Mouse (Mus musculus) adrenal gland, postnatal 25 days (tissue): ENCODE measurements around the gene Tex36. TPM values are rescaled to one million over a fixed set of nuclear protein-coding genes. Genes with fewer than 3 reads are reported as not detected.
A peak's percentile ranks its signal among the peaks of the same experiment; 100 is the strongest.

ENCODE experiments used
- DNase-seq: peaks from one replicate; pipeline ENCODE4 v3.0.0; 2021; ENCODE audit warnings: mixed read lengths
- long read RNA-seq: library from polyadenylated mRNA; stranded (forward); transcript quantifications from one replicate; pipeline ENCODE4 v2.0.0, GENCODE M21; 2021
- total RNA-seq: library from RNA; stranded (reverse); gene quantifications from 2 replicates; pipeline ENCODE4 v1.2.3, GENCODE M21; 2021

Tex36 gene
- total RNA-seq, result not detected in 2 replicates
- long read RNA-seq, result 0 reads

DNA sequence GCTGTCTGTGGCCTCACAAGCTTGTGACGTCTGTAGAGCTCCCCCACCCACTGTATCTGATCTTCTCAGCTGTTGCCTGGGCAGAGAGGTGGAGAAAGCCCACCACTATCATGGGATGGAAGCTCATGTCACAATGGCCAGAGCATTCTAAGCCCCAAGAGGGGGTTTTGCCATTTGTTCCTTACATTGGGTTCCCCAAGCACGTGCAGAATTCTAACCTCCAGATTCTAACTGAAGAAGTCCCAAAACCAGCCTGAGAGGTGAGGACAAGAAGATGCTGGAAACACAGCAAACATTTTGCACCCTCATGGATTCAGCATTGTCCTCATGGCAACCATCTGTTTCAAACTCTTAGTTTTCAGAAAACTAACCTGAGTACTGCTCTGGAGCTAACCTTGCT, at the start of gene Tex36:
Gene Tex36 (minus strand): TSS at position 101 of the 400 bp plus-strand sequence.
- no peak for DNase-seq

DNA sequence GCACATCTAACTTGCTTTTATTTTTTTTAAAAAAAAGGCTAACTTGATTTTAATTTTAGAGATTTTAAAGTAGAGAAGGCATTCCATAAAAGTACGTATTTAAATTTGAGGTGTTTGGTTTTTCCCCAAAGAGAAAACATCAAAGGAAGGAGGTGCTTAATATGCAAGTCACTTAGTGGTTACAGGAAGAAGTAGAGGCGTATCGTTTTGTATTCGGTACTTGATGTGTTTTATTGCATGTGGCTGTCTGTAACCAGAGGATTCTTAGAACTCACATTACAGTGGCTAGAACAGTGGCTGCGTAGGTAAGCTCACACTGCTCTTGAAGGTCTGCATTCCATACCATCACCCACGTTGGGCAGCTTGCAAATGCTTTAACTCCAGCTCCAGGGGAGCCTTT, 43.8 kb upstream of the Tex36 start:
- no peak for DNase-seq

DNA sequence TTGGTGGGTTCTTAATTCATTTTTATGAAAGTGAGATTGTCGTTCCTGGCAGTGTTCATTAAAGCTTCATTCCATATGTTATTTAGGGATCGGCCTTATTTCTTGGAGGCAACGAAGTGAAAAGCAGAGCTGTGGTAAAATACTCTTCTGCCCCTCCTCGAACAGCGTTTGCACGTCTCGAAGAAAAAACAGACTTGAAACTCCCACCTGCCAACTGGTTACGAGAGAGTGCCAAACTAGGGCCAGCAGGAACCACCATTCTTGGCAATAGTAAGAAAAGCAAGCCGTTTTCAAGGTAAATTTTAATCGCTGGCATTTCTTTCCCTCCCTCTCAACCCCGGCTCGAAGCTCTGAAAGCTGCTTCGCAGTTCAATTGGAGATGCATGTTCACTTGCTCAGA, 36.9 kb upstream of the Tex36 start:
- DNase-seq, result no peak

DNA sequence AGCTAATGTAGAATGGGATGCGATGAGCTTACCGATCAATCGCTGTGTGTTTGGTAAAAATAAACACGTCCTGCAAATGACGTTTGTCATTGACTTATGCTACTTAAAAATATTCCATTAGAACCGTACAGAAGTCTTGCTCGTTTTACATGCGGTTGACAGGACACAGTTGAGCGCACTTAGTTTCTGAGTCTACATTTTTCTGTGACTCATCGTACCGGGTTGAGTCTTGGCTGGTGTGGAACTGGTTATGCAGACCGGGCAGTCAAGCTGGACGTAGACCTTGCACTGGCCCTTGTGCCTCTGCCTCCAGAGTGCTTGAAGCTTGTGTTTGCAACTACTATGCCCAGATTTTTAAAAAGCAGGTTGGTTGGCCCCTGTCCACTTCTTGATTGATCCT, 36.3 kb upstream of the Tex36 start:
- peak; percentile 27 for DNase-seq

DNA sequence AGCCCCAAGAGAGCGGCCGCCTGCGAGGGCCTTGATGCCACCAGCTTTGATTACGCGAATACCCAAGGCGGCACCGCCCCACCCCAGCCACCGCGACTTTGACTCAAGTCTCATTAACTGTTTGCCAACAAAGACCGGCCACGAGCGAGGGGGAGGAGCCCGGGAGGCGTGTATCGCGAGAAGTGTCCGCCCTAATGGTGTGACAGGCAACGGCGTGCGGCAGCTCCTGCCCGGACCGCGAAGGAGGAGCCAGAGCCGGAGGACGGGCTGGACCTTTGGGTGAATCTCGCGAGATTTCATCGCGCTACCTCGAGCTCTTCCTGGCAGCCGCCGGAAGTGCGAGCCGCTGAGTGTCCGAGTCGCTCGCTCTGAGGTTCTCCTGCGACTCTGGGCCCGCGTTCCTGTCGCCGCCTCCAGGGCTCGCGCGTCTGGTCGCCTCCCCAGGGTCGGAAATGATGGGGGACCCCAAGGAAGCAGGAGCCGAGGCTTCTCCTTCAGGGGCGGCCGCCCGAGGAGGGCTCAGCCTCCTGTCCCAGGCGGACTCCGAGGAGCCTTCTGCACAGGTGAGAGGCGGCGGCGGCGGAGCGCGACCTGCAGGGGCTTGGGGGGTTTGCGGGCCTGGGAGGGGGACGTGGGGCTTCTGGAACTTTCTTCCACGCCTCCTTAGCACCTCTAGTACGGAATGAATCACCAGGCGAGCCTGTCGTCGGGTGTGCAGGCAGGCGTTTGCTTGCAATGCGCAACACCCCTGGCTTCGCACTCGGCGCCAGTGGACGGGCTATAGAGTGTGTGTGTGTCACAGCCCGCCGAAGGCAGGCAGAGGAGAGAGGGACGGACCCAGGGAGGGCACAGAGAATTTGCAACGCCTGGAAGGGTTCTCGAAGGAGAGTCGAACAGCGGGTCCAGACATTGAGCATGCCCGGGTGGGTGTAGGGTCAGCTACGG, 35.7 kb upstream of the Tex36 start, which contains the start of gene Edrf1:
Gene Edrf1 (plus strand): TSS at position 183 of the 945 bp plus-strand sequence.
- DNase-seq, result peak; percentile 96

- peak; percentile 86 for DNase-seq
Measured at GRCm38 (mm10) chr7:133636738-133637352, 34.9 kb upstream of the Tex36 start.

- no peak for DNase-seq
Measured at GRCm38 (mm10) chr7:133634932-133635650, 33.1 kb upstream of the Tex36 start.

GRCm38 (mm10) chr7:133632476-133632875, 30.5 kb upstream of the Tex36 start:
- DNase-seq, result peak; percentile 57

- no peak for DNase-seq
Measured at GRCm38 (mm10) chr7:133630821-133631220, 28.9 kb upstream of the Tex36 start.

- DNase-seq, result no peak
Measured at GRCm38 (mm10) chr7:133627184-133627936, 25.4 kb upstream of the Tex36 start.

GRCm38 (mm10) chr7:133623226-133623625, 21.3 kb upstream of the Tex36 start:
- no peak for DNase-seq

GRCm38 (mm10) chr7:133620721-133621120, 18.8 kb upstream of the Tex36 start:
- no peak for DNase-seq

DNA sequence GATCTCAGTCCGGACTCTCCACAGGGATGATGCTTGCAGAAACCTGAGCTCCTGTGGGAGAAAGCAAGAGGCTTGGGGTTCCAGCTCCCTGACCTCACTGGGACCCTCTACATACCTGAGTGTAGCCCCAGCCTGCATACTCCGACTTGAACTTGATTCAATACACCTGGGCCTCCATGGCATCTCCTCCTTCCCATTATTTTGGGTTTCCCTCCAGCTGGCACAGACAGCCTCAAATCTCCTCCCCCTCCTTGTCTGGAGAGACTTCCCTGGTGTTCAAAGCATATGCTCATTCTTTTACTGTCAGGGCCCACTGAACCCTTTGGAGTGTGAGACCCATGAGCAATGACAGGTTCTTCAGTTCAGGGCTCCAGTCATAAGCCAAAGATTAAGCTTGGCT, 11.0 kb upstream of the Tex36 start:
- DNase-seq, result no peak

GRCm38 (mm10) chr7:133609585-133609984, 7.6 kb upstream of the Tex36 start:
- no peak for DNase-seq

DNA sequence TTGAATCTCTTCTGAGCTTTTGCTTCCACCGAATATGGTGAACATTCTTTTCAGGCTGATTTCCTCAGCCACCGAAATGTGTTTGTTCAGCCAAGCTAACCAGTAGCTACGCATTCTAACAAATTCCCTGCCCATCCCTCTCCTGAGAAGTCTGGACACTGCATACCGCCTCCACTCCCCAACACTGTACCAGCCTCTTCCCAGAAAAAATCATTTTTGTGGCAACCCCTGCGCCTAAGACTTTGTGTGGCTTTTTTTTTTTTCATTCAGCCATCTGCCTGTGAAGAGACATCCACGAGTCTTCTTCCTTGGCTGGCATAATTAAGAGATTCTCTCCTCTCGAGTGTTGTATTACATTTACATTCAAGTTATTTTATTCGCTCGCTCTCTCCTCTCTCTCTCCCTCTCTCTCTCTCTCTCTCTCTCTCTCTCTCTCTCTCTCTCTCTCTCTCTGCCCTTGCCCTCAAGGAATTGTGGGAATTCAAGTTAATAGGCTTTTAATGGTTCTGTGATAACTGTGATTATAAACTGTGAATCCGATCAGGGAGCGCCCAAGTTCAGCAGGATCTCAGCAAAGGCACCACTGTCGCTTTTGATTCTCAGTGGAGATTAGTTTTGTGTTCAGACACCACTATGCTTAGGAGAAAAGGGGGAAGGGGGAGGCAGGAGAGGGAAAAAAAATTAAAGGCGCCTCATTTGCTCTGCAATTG, 6.8 kb upstream of the Tex36 start:
- no peak for DNase-seq

DNA sequence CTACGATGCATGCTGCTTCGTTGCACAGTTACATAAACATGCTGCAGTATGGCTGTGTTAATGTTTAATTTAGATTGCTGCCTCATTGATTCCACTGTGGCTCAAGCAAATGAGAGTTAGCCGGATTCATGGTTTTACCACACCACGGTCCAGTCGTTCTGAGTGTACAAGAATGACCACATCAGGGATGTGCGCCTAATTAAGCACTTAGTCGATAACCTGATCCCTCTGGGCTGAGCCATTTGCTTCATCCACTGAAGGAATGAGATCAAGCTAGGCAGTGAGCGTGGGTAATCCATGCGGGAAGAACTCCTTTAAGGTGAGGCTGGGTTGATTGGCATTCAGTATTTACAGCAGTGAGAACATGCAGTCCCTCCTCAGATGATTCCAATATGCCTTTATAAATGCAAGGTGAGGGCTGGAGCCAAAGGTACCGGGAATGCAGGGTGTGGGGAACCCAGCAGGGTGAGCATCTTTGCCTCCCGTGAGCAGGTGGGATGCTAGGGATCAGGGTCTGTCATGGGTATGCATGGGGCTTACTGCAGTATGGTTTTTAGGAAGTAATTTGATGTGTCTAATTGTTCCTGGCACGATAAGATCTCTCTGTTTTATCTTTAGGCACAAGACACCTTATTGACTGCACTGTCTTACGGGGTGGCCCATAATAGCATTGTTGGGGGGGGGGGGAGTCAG, 6.1 kb upstream of the Tex36 start:
- no peak for DNase-seq

GRCm38 (mm10) chr7:133607331-133607730, 5.4 kb upstream of the Tex36 start:
- DNase-seq, result no peak

DNA sequence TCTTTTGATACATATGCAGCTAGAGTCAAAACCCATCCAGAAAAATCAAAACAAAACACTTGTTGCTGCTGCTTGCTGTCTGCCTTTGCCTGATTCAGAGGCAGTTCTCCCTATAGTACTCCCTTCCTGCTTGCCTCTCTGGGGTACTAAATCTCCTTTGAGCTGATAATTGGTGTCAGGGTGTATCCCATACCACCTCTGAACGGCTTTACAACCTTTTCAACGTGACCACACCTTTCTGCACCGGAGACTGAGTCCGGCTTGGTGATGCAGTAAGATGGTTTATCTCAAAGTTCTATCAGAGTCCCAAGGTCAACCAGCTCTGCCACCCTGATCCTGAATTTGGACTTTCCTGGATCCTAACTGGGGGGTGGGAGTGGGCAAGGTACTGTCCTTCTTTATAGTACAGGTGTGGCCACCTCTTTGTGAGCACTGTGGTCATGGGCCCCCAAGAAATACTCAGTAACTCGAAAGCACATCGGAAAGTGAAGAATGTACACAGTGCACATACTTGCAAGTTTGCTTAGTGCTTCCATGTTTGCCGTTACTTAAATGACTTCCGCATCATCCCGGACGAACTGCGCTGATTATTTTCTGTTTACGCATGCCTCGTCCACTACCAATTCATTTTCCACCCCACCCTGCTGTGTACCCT, 2.6 kb upstream of the Tex36 start:
- DNase-seq, result no peak

GRCm38 (mm10) chr7:133603156-133603555, 1.2 kb upstream of the Tex36 start:
- DNase-seq, result no peak

DNA sequence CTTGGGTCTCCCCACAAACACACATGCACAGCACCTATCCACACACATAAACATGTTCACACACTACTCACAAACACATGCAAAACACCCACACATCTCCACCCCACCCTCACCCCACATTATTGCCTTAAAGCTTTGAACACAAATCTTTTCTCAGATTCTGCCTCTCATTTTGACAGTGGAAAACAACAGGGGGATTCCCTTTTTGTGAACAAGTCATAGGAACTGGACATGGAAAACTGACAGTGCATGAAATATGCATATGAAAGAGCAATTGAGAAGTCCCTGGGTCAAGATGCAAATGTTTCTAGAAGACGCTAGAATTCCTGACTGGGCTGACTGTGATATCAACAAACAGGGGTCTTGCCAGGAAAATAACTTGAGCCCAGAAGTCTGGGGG, 1.4 kb downstream of the Tex36 start:
- DNase-seq, result no peak
